Mouse (Mus musculus) gastrocnemius, postnatal 4 days (tissue): ENCODE measurements at regions not wholly inside any gene's neighbourhood (a gene's known extent, or its start where the extent isn't known, plus 50 kb on each side); places are given as distances from the start of the nearest gene placed in this dataset.

Experiments
- DNase-seq, 2 experiments: peaks; one replicate each; pipeline ENCODE4 v3.0.0; 2021 to 2022; ENCODE audit warnings: low spot score in 2 of 2, mixed read lengths in 2 of 2

DNA sequence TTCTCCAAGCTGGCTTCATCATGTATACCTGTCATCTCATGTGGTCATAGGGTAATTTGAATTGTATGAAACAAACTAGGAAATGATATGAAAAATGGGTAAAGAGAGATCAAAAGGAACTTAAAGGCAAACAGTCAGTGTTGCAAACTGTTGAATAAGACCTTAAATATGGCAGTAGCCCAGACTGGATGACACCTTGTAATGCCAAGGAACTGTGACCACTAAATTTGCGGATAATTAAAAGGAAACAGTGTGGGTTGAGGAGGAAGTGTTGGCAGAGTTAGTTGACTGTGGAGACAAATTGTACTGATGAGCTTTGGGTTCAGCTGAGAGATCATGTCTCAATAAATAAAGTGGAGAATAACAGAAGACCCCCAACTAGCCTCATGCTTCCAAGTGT, 147.3 kb upstream of the Rasa1 start:
- no peak for DNase-seq

DNA sequence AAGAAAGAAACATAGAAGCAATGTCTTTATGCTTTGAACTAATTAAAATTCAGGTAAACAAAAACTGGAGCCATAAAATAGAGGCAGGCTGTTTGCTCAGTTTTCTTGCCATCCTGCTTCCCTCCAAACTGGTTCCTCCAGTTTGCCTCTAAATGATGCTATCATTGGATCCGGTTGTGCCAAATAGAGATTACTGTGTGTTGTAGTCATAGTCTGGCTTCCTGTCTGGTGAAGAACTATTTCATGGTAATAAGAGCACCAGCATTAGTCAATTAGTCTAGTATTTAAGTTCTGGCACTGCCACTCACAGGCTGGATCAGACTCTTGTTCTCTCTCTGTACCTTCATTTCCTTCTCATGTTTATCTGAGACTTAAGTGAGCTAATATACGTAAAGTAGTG, 141.9 kb upstream of the Rasa1 start:
- DNase-seq: no peak

DNA sequence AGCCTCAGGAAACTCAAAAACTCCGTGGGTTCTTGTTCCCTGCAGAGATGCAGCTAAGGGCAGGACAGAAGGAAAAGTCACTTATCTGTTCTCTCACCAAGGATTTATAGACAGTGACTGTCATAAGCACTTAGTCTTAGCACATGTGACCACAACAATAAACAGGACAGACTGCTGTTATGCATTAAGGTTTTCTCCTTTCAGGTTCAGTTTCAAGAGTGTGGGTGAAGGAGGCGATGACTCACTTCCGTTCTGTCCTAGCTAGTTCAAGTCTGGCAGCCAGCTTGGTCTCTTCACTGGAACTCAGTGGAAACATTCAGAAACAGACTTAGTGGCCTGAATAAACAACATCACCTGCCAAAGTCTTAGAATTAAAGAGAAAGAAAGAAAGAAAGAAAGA, 141.1 kb upstream of the Rasa1 start:
- DNase-seq: no peak

DNA sequence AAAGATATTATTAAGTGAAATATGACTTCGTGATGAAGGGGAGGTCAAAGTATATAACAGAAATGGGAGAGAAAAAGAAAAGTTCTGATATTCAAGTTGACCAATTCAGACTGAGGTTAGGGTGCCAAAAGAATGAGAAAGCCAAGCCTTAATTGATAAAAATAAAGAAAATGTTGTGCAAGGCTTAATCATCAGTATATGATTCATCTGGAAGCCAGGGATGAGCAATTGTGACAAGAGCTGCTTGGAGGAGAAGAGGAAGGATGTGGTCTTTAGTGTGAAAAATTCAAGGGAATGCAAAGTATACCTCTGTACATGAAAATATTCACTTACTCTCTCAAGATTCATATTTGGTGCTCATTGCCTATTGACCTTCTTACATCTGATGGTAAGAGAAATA, 129.7 kb upstream of the Rasa1 start:
- no peak for DNase-seq

DNA sequence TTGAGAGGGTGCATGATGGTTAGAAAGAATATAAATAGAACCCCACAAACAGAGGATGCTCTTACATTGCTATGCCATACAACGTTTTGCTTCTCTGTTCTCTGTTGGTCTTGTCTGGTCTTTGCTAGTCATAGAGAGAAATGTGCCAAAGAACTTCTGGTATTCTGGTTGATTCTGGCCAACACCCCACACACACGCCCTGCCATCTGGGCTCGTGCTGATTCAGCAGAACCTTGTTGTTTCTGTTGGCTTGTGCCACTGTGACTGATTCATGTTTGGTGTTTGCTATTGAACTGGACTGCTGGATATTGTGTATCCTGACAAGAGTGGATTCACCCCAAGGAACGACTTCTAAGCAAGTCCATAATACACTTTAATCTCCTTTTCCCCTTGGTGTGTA, 126.0 kb upstream of the Rasa1 start:
- no peak for DNase-seq

DNA sequence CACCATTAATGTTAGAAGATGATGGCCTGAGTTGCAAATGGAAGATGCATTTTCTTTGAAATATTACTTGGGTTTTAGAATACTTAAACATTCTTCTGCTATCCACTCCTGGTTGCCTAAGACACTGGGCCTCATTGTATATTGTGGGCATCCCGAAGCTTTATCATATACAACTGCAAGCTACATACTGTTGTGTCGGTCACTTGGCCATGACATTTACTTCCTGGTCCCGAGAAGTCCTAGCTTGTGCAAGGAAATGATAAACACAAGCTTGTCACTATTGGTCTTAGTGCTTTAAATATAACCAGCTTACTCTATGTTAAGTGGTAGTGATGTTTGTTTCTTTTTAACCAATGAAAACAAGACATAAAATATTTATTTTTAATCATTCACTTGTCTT, 122.4 kb upstream of the Rasa1 start:
- DNase-seq: no peak

DNA sequence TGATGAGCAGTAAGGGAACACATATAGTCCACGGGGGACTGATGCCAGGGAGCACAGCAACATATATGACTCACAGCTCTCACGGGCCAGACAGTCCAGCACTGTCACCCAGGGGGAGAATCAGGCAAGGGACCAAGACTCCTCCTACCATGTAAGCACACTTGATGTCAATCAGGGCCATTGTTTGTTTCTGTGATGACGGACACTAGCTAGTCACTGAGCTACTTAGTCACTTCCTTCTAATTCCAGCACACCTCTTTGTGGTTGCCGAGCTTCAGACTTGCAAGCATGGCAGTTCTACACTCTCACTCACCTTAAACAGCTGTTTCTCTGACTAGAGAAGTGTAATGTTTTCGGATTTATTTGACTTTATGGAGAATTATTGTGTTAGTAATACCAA, 109.9 kb upstream of the Rasa1 start:
- DNase-seq: no peak

DNA sequence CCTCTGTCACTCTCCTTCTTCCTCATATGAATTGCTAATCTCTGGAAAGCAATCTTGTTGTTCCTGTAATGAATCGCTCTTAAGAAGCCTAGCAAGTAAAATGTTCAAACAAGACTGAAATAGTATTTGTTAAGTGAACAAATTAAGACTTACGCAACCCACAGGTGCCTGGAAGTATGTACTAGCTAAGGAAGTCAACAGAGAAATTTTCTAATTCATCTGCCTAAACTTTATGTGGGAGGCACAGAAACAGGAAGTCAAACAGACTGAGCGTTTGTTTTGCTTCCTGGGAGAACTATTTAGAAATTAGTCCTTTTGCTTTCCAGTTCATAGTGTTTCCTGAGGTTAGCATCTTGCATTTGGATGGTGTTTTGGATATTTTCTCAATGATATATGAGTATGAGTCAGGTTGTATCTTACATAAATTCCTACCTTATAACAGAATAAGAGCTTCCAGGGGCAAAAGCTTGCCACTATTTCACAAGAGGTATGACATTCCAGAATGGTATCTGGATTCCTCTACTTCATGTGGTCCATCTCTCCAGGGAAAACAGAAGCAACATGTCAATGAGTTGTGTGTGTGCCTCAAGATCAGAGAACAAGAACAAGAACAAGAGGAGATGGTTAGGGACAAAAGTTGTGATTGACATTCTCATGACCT, 87.5 kb upstream of the Rasa1 start:
- DNase-seq: no peak

DNA sequence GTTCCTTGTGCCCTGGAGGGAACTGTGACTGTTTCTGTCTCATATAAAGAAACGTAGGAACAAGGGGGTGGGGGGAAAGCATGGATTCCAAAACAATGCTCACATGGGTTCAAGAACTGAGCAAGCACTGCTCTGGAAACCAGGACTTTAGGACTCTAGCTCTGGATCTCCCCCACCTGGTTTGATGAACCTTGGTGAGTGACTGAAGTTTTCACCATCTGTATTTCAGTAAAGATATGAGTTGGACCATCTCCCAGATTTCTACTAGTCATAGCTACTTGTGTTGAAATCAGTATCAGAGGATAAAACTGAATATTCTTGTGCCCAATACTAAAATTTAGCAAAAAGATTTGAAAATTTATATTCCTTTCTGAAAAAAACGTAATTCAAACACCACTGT, 70.7 kb upstream of the Rasa1 start:
- DNase-seq: no peak

DNA sequence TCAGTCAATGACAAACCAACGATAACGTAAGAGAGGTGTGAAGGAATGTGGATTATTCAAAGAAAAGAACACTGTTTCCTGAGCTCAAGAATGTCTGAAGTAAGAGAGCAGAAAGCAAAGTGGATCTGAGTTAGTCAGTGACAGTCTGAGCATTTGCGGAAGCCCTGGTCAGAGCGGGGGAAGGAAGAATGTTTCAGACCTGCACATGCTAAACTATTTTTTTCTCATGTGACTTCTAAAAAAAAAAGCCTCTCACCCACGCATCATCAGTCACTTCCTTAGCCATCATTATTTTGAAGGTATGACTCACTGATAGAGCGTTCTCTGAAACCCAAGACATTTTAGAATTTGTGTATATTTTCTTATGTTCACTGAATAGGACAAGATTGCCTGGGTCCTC, 70.2 kb upstream of the Rasa1 start:
- no peak for DNase-seq

DNA sequence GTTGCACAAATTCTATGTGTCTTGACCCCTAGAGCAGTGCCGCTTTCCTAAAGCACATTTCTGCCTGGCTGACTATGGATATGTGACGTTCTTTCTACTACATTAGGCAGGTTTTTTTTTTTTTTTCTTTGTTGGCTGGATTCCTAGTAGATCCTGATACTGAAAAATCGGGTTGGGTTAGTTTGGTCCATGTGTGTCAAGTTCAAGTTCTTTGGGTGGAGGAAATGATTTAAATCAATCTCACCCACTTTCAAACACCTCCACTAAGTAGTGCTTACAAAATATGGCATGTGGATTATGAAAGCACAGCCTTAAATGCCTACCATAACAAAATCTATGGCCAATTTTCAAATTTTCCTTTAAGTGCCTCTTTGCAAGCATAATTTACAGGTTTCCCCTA, 63.1 kb upstream of the Rasa1 start:
- no peak for DNase-seq
